Mouse (Mus musculus) heart, adult 8-10 months (tissue): Measurements from ENCODE around the gene Krt36. TPM values are rescaled to one million over a fixed set of nuclear protein-coding genes. Genes with fewer than 3 reads are reported as not detected.

Experiments
- DNase-seq: peaks from one replicate; pipeline ENCODE4 v3.0.0; 2022; ENCODE audit warnings: low spot score
- total RNA-seq, 4 experiments: library from RNA; stranded (reverse); gene quantifications; 2 replicates each; pipeline ENCODE4 v1.2.4; 2022

Gene Krt36
- total RNA-seq, 4 experiments from 2014 or later = not detected

DNA sequence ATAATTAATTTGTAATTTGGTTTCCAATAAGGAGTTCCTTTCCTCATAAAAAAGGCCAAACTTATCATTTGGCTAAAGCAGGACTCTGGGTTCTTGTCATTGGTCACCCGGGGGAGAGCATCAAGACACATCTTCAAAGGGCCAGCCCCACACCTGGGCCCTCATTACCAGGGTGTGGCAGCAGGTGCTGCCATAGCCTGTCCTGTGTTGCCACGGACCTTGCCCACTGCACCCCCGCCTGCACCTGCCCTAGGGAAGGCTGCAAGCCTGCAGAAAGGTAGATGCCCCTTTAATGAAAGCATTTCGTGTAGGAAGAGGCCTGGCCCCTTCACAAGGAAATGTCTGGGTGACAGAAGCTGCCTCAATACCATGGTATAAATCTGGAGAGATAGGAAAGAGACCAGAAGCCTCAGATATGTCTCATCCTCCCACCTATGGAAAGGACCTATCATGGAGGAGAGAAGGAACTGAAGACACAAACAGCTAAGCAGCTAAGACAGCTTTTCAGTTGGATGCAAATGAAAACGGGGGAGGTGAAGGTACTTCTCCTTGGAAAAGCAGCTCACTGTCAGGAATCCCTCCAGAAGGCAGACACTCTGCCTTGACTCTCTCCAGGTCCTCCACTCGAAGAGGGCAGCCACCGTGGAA, 16.9 kb downstream of the Krt36 start:
- DNase-seq = no peak

DNA sequence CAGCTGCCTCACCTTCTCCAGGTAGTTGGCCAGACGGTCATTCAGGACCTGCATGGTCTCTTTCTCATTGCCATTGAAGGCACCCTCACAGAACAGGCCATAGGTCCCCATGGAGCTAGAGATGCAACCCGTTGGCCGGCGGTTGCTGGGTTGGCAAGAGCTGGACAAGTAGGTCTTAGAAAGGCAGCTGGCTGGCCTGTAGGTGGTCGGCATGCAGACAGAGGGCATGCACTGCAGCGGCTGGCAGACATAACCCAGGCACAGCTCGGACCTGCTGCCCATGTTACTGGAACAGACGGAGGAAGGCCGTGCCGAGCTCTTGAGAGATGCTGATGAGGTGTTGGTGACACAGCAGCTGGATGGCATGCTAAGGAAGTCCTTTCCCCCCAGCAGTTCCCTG, 17.6 kb downstream of the Krt36 start, which contains the start of gene Krt32:
Gene Krt32 (minus strand): TSS at position 366 of the 400 bp plus-strand sequence.
- DNase-seq = no peak

DNA sequence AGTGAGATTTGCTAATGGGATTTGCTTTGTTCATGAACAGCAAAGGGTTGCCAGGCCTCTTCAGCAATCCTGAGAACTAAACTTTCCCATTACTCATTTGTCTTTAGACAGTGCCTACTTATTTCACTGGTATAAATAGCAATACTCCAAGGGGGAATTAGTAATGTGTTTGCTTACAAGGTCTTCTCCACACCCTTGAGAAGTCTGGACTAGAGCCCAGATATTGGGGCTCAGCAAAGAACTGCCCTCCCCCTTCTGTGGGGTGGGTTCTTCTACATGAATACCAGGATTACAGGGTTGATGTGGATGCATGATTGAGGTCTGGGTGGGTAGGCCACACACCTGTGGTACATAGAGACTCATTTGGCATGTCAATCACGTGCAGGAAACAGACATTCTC, 31.6 kb downstream of the Krt36 start:
- no peak for DNase-seq

DNA sequence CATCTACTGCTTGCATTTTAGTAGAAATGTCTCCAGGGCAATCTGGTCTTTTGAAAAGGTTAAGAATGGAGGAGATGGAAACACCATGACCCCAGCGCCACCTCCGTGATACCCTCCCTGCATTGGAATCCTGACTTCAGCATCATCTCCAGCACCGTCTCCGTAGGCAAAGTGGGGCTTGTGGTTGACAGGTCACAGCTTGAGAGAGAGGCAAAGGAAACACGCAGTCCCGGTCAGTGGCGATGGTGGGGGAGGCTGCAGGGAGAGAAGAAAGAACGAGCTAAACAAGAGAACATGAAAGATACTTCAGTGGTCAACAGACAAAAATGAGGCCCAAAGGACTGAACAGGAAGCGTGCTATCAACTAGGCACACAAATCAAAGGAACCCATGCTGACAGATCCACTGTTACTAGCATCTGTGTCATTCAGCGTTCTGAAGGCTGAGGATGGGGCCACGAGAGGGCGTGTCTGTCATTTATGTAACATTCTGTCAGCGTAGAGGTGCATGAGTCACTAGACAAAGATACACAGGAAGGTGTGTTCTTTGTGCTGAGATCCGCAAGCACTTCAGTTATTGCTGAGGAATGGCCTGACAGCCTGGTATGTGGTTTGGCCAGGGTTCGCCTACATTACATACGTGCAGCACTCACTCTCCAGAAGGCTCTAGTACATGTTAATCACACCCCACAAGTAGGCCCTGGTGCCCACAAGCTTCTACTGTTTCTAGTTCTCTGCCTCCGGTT, 38.0 kb downstream of the Krt36 start:
- no peak for DNase-seq

DNA sequence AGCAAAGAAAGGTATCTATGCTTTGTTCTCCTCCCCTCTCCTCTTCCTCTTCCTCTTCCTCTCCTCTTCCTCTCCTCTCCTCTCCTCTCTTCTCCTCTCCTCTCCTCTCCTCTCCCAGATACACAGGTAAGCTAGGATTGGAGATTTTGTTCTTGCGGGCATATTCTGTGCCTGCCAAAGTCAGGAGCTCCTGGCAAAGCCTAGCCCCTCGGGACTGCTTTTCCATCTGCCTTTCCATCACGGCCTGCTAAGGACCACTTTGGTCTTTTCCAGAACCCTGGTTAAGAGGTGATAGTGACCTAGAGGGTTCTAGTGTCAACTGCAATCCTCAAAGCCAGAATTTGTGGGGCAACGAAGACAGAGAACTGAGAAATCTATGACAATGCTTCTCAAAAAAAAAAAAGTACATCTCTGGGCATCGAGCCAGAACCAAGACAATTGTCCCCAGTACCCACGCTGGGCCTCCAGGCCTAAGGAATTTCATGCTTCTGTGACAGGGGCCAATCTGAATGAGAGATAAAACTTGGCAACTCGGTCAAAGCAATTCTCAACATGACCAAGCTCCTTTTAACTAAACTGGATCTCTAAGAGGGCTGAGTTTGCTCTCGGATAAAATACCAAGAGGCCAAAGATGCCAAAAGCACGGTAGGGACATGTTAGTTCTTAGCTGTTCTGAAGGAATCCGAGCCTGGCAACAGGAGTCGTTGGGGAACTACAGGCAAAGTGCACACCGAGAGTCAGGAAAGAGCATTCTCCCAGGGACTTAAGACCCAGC, 39.0 kb downstream of the Krt36 start:
- no peak for DNase-seq

DNA sequence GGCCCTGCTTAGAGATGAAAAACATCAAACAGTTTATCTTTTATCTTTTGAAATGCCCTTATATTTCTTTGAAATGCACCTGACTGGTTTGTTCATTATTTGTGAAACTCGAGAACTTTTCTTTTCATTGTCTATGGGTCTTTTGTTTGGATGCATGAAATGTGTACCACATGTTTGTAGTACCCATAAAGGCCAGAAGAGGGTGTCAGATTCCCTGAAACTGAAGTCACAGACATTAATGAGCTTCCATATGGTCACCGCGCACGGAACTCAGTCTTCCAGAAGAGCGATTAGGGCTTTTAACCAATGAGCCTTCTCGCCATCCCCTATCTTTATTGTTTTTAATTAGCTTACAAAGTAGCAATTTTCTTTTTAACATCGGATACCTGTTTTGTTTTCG, 46.6 kb downstream of the Krt36 start:
- DNase-seq = no peak

DNA sequence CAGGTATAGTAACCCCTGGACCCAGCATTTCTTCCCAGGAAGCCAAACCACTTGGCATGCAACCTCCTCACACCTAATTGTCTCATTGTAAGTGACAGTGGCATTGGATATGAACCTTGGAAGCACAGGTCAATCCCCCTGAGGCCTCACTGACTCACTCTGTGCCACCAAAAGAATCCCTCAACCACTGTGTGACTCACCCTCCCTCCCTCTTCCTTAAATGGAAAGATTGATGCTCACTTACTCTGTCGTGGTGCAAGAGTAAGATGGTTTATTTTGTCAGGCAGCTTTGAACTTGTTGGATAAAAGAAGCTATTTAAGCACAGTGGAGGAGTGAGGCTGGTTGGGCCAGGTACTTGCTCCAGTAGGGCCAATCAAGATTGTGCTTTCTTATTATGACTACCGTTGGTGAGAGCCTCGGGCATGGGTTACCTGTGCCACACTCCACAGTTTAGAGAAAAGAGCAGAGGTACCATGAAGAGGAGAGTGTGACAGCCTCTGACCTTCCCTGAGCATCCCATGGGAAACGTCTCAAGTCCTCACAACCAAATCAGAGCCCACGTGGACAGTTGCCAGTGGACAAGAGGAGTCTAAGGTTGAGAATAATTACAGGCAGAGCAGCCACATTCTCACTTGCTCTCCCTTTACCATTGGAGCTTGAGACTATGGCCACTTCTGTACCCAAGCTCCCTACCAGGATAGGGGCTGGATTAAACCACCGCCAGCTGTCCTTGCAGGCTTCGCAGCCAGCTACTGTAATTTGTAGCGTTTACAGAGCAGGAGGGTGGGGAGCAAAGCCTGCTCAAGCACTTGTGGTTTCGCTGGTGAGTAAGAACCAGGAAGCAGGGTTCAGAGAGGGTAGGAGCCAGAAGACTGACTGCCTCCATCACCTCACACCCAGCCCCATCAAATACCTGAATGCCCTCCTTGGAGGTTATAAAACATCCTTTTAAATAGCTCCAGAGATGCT, 49.5 kb downstream of the Krt36 start:
- DNase-seq = no peak

Other genes with a start within 250 kb of the Krt36 start
- not detected for gene Gm11568, start 247.7 kb downstream of the Krt36 start, total RNA-seq
- gene Gm11559, start 241.2 kb downstream of the Krt36 start, total RNA-seq = not detected
- gene Krtap9-1, start 232.2 kb downstream of the Krt36 start, total RNA-seq = not detected
- gene Gm11567, start 226.4 kb downstream of the Krt36 start, total RNA-seq = not detected
- gene Krtap31-1, start 197.7 kb downstream of the Krt36 start, total RNA-seq = not detected
- gene Gm11565, start 190.9 kb downstream of the Krt36 start, total RNA-seq = not detected
- gene Krtap31-2, start 169.3 kb downstream of the Krt36 start, total RNA-seq = not detected
- gene Krtap9-5, start 157.2 kb downstream of the Krt36 start, total RNA-seq = not detected
- not detected for gene Krtap29-1, start 126.6 kb downstream of the Krt36 start, total RNA-seq
- gene Krtap16-1, start 119.0 kb downstream of the Krt36 start, total RNA-seq = not detected
- gene Krtap17-1, start 111.6 kb downstream of the Krt36 start, total RNA-seq = not detected
- not detected for gene Krt33a, start 89.4 kb downstream of the Krt36 start, total RNA-seq
- not detected for gene Krt33b, start 75.8 kb downstream of the Krt36 start, total RNA-seq
- gene Krt34, start 64.1 kb downstream of the Krt36 start, total RNA-seq = not detected
- gene Krt31, start 55.1 kb downstream of the Krt36 start, total RNA-seq = not detected
- not detected for gene Krt32, start 17.4 kb downstream of the Krt36 start, total RNA-seq
- not detected for gene Krt35, start 9.4 kb downstream of the Krt36 start, total RNA-seq
- not detected for gene Krt13, start 15.9 kb upstream of the Krt36 start, total RNA-seq
- gene Krt15, start 30.3 kb upstream of the Krt36 start, total RNA-seq = under 1 TPM in 1 of 4 experiments, not detected in 3; 0.92 TPM
- 1 to 10 TPM; 4.6 to 9.6 (median 6.7) TPM for gene Krt19, start 43.0 kb upstream of the Krt36 start, total RNA-seq
- gene Krt9, start 87.6 kb upstream of the Krt36 start, total RNA-seq = not detected
- gene Krt14, start 101.9 kb upstream of the Krt36 start, total RNA-seq = under 1 TPM in 2 of 4 experiments, not detected in 2; 0.25 to 0.63 TPM
- gene Krt16, start 143.3 kb upstream of the Krt36 start, total RNA-seq = not detected
- gene Krt17, start 155.4 kb upstream of the Krt36 start, total RNA-seq = not detected
- gene Krt42, start 164.2 kb upstream of the Krt36 start, total RNA-seq = not detected
- 1,000 to 10,000 TPM; 1,527 to 1,967 (median 1,680) TPM for gene Eif1, start 214.3 kb upstream of the Krt36 start, total RNA-seq
- gene Gast, start 228.8 kb upstream of the Krt36 start, total RNA-seq = not detected